Mouse (Mus musculus): ENCODE measurements around the gene Nhsl2. TPM values are rescaled to one million over a fixed set of nuclear protein-coding genes. Genes with fewer than 3 reads are reported as not detected.

The Nhsl2 gene
- polyA plus RNA-seq, 1 experiment from 2014 or later = 13.0 TPM

DNA sequence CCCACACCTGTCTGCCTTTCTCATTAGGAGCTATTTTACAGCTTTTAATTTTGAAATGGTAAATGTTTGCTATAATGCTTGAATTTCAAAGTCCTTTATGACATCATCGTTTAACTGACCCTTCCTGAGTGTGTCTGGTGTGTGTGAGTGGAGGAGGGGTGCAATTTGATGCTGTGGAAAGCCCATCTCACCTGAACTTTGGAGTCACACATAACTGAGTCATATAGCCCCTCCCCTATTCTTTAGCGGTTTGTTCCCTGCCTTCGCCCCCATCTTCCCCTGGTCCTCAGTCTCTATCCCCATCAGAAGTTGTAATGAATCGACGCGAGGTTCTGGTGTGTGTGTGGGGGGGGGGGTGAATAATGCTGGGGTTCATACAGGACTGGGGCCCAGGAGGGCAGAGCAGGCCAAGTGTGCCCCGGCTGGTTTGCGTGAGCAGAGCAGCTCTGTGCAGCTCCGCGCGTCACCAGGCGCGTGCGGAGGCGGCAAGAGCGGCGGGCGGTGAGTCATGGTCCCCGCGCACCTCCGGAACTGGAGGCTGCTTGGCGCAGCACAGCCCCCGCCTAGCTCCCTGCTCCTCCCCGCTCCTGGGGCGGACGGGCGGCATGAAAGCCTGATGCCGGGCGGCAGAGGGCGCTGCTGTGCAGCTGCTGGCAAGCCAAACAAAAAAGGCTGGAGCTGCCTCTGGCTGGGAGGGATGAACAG is 104.8 kb downstream of the Nhsl2 start:
- WGBS = 19% methylated on average over 29 of the region's 30 CpGs
- H3K4me3 ChIP-seq = peak overlapping the region; percentile 39
- H3K36me3 ChIP-seq = no peaks in the 10 kb centered on the region
- no peaks in the 10 kb centered on the region for H3K9me3 ChIP-seq
- H3K9ac ChIP-seq = peak overlapping the region; percentile 61
- H3K4me2 ChIP-seq = peak overlapping the region; percentile 59
- peaks cover 55% of the 10 kb centered on the region for H3K27me3 ChIP-seq
- H3K27ac ChIP-seq = no peak overlapping the region
- ATAC-seq (ENCODE audit: insufficient number of reproducible peaks, insufficient read depth, low FRiP score, low TSS enrichment, low read depth) = peak; percentile 95
- H3K4me1 ChIP-seq = no peaks in the 10 kb centered on the region

DNA sequence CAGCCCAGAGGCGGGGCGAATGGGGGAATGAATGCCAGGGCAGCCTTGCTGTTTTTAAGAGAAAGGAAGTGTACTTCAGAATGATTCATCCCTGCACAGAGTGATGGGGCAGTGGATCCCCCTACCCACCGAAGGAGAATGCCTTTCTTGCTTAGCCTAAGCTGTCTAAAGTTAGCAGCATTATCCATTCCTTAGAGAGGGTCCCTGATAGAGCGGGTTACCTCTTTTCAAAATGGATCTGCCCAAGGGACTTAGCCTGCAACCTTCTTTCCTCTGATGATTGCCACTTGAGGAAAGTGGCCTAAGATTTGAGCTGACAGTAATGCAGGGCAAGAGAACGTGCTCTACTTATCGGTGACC is 105.3 kb downstream of the Nhsl2 start:
- Histone ChIP-seq H3K9me3 (no peaks in the 10 kb centered on the region), H3K9ac (no peak overlapping the region), H3K36me3 (no peaks in the 10 kb centered on the region), H3K4me3 (no peak overlapping the region), H3K4me2 (peak overlapping the region; percentile 59), H3K27me3 (peaks cover 53% of the 10 kb centered on the region), H3K27ac (no peak overlapping the region), H3K4me1 (no peaks in the 10 kb centered on the region)
- 34% methylated on average over 6 of the region's 6 CpGs for WGBS
- no peak for ATAC-seq (ENCODE audit: insufficient number of reproducible peaks, insufficient read depth, low FRiP score, low TSS enrichment, low read depth)

DNA sequence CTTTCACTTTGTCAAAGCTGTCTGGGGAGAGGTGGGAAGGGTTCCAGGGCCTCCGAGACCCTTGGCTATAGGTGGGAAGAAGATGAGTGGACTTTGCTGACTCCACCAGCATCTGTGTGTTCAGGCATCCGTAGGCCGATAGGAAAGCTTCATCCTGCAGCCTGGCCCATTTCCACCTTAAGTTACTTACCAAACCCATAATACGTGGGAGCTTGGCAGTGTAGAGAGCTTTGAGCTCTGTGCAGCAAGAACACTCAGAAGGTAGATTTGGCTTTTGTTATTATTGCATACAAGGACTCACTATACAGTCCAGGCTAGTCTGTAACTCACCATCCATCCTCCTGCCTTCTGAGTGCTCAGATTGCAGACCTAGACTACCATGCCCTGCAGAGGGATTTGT is 112.7 kb downstream of the Nhsl2 start:
- 58% methylated on average over 4 of the region's 4 CpGs for WGBS
- peak overlapping the region; percentile 52; the same call in 1 of the 2 replicates for H3K9ac ChIP-seq
- H3K27ac ChIP-seq = peak overlapping the region; percentile 73
- H3K36me3 ChIP-seq = no peaks in the 10 kb centered on the region
- H3K27me3 ChIP-seq = peaks cover 33% of the 10 kb centered on the region
- H3K4me3 ChIP-seq = peak overlapping the region; percentile 30
- no peak for ATAC-seq (ENCODE audit: insufficient number of reproducible peaks, insufficient read depth, low FRiP score, low TSS enrichment, low read depth)
- H3K4me1 ChIP-seq = peaks cover 17% of the 10 kb centered on the region
- peak overlapping the region; percentile 50 for H3K4me2 ChIP-seq
- no peaks in the 10 kb centered on the region for H3K9me3 ChIP-seq

DNA sequence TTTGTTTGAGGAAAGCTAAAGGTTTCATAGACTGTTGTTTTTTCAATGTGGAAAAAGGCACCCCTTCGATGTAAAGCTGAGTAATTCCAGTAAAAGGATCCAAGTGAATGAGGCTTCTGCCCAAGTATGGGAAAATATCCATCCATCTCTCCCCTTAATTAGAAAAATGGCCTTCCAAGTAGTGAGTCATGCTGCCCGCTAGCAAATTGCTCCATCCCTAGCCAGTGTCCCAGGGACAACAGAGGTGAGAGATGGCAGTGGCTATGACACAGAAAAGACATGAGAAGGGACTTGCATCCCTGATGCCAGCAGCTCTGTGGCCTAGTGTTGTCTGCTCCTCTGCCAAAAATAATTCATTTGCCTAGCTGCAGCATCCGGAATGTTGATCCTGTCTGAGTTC is 114.5 kb downstream of the Nhsl2 start:
- no peaks in the 10 kb centered on the region for H3K36me3 ChIP-seq
- no peak overlapping the region for H3K9ac ChIP-seq
- no peak overlapping the region for H3K27ac ChIP-seq
- peaks cover 17% of the 10 kb centered on the region for H3K4me1 ChIP-seq
- H3K27me3 ChIP-seq = peaks cover 26% of the 10 kb centered on the region
- H3K4me2 ChIP-seq = peak overlapping the region; percentile 50
- no peak overlapping the region for H3K4me3 ChIP-seq
- no peaks in the 10 kb centered on the region for H3K9me3 ChIP-seq
- ATAC-seq (ENCODE audit: insufficient number of reproducible peaks, insufficient read depth, low FRiP score, low TSS enrichment, low read depth) = no peak
- 76% methylated on average over 3 of the region's 3 CpGs for WGBS

DNA sequence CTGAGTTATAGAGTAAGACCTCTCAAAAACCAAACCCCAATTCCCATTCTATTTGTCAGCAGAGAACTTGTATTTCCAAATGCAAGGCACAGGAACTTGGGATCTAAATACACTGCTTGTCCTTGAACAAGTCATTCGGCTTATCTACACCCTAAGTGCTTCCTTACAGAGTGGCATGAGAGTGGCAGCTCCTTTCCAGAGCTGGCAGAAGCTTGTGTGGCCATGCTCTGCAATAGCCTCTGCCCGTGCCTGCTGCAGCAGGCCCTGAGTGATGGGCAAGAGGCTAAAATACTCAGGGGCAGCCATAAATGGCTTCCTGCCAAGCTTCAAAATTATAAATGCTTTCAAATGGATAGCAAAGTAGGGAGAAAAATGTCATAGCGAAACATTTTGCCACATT is 123.8 kb downstream of the Nhsl2 start:
- peaks cover 5% of the 10 kb centered on the region; the same call in 1 of the 2 replicates for H3K27me3 ChIP-seq
- H3K4me3 ChIP-seq = no peak overlapping the region
- no peak overlapping the region for H3K27ac ChIP-seq
- H3K9me3 ChIP-seq = no peaks in the 10 kb centered on the region
- H3K4me1 ChIP-seq = no peaks in the 10 kb centered on the region
- 63% methylated on average over 3 of the region's 3 CpGs for whole genome bisulfite sequencing
- no peak overlapping the region for H3K9ac ChIP-seq
- no peak for ATAC-seq (ENCODE audit: insufficient number of reproducible peaks, insufficient read depth, low FRiP score, low TSS enrichment, low read depth)
- no peak overlapping the region for H3K4me2 ChIP-seq
- no peaks in the 10 kb centered on the region for H3K36me3 ChIP-seq

DNA sequence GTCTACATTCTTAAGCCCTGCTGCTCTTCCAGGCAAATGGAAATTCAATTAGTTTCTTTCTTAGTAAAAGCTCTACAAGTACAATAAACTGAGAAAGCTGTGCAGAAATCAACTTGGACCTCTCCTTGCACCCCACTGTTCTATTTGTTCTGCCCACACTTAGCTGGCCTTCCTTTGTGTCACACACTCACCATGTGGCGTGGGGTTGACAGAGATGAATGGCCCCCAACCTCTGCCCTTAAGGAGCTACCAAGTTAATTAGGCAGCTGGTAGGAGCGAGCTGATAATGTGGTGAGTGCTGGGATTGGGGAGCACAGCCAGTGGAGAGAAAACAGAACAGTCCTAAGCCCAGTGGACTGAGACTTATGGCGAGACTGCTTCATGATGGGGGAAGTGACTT is 127.7 kb downstream of the Nhsl2 start:
- H3K9me3 ChIP-seq = no peaks in the 10 kb centered on the region
- no peak for ATAC-seq (ENCODE audit: insufficient number of reproducible peaks, insufficient read depth, low FRiP score, low TSS enrichment, low read depth)
- H3K4me2 ChIP-seq = no peak overlapping the region
- H3K27me3 ChIP-seq = peaks cover 28% of the 10 kb centered on the region
- 69% methylated on average over 3 of the region's 3 CpGs for WGBS
- H3K9ac ChIP-seq = no peak overlapping the region
- no peaks in the 10 kb centered on the region for H3K36me3 ChIP-seq
- no peak overlapping the region for H3K4me3 ChIP-seq
- peaks cover 9% of the 10 kb centered on the region; the same call in 1 of the 2 replicates for H3K4me1 ChIP-seq
- H3K27ac ChIP-seq = no peak overlapping the region

DNA sequence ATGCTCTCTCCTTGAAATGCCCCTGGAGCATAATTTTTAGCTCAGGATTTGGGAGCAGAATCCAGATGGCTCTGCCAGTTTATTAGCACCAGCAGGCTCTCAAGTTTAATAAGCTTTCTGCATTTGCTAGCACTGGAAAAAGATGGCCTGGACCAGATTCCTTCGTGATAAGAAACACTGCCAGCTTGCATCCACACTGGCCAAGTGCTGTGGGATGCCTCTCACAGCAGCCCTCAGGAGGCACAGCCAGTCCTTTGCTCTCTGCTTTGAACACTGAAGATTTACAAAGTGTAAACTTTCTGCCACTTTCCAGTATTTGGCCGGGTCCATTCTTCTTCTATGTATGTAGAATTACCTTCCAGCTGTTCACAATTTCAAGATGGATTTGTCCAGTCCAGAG is 129.7 kb downstream of the Nhsl2 start:
- H3K27me3 ChIP-seq = peaks cover 38% of the 10 kb centered on the region

DNA sequence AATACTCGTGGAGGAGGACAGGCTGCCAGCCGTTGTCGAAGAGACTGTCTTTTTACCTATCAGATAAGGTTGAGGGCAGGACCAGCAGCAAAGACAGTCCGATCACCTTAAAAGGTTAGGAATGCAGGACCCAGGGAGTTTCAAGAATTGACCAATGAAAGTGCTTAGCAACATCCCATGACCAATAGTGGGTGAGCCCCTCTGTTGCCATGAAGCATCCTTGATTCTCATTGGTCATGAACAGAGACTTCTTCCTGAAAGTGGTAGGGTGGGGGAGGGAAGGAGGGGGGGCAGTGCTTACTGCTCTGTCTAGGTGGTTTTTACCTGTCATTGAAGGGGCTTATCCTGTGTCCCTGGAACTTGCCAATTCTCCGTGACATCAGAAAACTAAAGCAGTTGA is 130.1 kb downstream of the Nhsl2 start:
- Histone ChIP-seq H3K9ac (no peak overlapping the region), H3K27ac (no peak overlapping the region), H3K4me3 (no peak overlapping the region), H3K4me2 (0 out of 2 replicates have a peak overlapping the region, but pooled peaks have one; percentile 5), H3K36me3 (no peaks in the 10 kb centered on the region), H3K4me1 (peaks cover 9% of the 10 kb centered on the region; the same call in 1 of the 2 replicates), H3K9me3 (no peaks in the 10 kb centered on the region), H3K27me3 (peaks cover 42% of the 10 kb centered on the region)
- WGBS = 44% methylated on average over 5 of the region's 5 CpGs
- no peak for ATAC-seq (ENCODE audit: insufficient number of reproducible peaks, insufficient read depth, low FRiP score, low TSS enrichment, low read depth)

More for the DNA sequence above, 129.7 kb downstream of the Nhsl2 start:
- H3K9ac ChIP-seq = no peak overlapping the region
- peaks cover 9% of the 10 kb centered on the region; the same call in 1 of the 2 replicates for H3K4me1 ChIP-seq
- WGBS = 40% methylated on average over 2 of the region's 2 CpGs
- peak overlapping the region; percentile 22; the same call in 1 of the 2 replicates for H3K27ac ChIP-seq
- no peaks in the 10 kb centered on the region for H3K36me3 ChIP-seq
- no peak overlapping the region for H3K4me3 ChIP-seq
- ATAC-seq (ENCODE audit: insufficient number of reproducible peaks, insufficient read depth, low FRiP score, low TSS enrichment, low read depth) = no peak
- 0 out of 2 replicates have a peak overlapping the region, but pooled peaks have one; percentile 5 for H3K4me2 ChIP-seq
- no peaks in the 10 kb centered on the region for H3K9me3 ChIP-seq

DNA sequence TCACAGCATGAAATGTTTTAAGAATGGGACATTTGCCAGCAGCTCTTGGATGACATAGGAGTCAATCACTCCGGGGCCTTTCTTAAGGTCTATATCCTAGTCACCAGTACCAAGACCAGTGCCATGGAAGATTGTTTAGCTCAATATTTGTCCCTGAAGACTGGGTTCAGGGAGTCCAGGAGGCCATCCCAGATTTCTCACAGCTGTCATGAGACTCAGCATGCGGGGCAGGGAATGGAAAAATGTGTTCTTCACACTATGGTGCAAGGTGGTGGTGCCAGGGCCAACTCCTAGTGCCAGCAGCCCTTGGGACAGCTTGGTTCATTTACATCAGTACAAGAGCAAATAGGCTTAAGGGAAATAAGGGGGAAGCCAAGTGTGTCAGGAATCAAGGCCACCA is 131.4 kb downstream of the Nhsl2 start:
- Histone ChIP-seq H3K9me3 (no peaks in the 10 kb centered on the region), H3K4me3 (no peak overlapping the region), H3K36me3 (no peaks in the 10 kb centered on the region), H3K9ac (no peak overlapping the region), H3K27me3 (peaks cover 49% of the 10 kb centered on the region), H3K27ac (no peak overlapping the region), H3K4me1 (peaks cover 9% of the 10 kb centered on the region; the same call in 1 of the 2 replicates), H3K4me2 (no peak overlapping the region)
- 78% methylated on average over 2 of the region's 2 CpGs for WGBS
- no peak for ATAC-seq (ENCODE audit: insufficient number of reproducible peaks, insufficient read depth, low FRiP score, low TSS enrichment, low read depth)

DNA sequence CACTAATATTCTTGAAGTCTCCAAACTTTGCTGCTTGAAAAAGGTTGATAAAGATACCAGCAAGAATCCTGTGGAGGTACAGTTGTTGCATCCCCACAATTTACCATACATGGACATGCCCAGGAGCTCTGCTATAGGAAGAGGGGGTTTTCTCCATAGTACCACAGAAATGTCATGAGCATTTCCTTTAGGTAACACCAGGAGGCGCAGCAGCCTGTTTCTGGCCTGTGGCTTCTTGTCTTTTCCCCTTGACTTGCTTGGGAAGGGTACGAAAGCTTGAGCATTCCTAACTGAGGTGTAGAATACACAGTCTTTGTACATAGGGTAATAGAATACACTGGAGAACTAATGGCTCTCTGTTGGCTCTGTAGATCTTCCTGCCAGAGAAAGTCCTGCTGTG is 132.3 kb downstream of the Nhsl2 start:
- H3K36me3 ChIP-seq = no peaks in the 10 kb centered on the region
- H3K9me3 ChIP-seq = no peaks in the 10 kb centered on the region
- ATAC-seq (ENCODE audit: insufficient number of reproducible peaks, insufficient read depth, low FRiP score, low TSS enrichment, low read depth) = no peak
- H3K4me2 ChIP-seq = no peak overlapping the region
- no peak overlapping the region for H3K27ac ChIP-seq
- H3K27me3 ChIP-seq = peaks cover 53% of the 10 kb centered on the region
- no peak overlapping the region for H3K9ac ChIP-seq
- H3K4me3 ChIP-seq = no peak overlapping the region
- H3K4me1 ChIP-seq = peaks cover 9% of the 10 kb centered on the region; the same call in 1 of the 2 replicates
- 46% methylated on average over 2 of the region's 2 CpGs for WGBS

DNA sequence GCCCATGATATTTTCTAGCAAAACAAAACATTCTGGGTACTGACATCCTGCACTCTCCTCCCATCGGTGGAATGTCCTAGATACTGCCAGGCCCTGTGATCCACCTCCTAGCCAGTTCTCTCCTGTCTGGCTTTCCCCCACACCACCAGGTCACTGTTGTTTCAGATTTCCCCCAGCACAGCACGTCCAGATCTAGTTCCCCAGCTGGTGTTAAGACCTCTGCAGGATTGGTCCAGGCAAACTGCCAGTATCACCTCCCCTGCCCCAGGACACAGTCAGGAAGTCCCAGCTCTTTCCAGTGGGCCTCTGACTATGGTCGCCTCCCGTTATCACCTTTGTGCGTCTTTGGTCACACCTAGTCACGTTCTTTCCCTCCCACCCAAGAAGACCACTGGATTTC is 134.5 kb downstream of the Nhsl2 start:
- Histone ChIP-seq H3K36me3 (no peaks in the 10 kb centered on the region), H3K4me3 (no peak overlapping the region), H3K4me1 (peaks cover 6% of the 10 kb centered on the region; the same call in 1 of the 2 replicates), H3K4me2 (no peak overlapping the region), H3K9ac (no peak overlapping the region), H3K27ac (no peak overlapping the region), H3K9me3 (no peaks in the 10 kb centered on the region), H3K27me3 (peaks cover 48% of the 10 kb centered on the region)
- no peak for ATAC-seq (ENCODE audit: insufficient number of reproducible peaks, insufficient read depth, low FRiP score, low TSS enrichment, low read depth)
- 61% methylated on average over 6 of the region's 6 CpGs for WGBS

DNA sequence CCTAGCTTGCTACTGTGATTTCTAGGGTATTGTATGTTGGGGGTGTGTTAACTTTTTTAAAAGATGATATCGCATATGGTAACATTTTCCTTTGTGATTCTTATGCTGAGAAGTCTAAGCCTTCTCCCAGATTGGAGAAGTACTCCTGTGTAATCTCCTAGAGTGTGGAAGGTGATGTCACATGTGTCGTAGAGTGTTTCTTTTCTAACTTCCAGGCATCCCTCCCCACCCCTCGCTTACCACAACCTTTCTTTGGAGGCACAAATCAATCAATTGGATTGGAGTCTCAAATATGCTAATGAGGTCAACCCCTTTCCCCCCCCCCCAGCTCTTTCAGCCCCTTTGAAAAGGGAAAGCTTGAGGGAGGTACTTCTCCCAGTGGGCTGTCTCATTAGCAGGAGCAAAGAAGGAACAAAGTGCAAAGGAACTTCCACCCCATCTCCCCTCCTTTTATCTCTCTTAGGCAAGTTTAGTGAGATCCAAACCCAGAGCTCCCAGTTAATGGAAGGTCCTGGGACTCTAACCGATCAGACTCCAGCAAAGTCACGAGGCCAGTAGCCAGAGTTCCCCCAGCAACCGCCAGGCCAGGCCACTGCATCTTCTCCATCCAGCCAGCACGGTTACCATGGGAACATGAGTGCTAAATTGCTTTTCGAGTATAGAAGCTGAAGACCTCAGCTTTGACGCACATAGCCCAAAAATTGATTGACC is 137.6 kb downstream of the Nhsl2 start:
- Histone ChIP-seq H3K4me1 (no peaks in the 10 kb centered on the region), H3K9ac (no peak overlapping the region), H3K27me3 (peaks cover 51% of the 10 kb centered on the region), H3K4me3 (no peak overlapping the region), H3K4me2 (no peak overlapping the region), H3K9me3 (no peaks in the 10 kb centered on the region), H3K27ac (no peak overlapping the region), H3K36me3 (no peaks in the 10 kb centered on the region)
- 41% methylated on average over 9 of the region's 9 CpGs for WGBS
- no peak for ATAC-seq (ENCODE audit: insufficient number of reproducible peaks, insufficient read depth, low FRiP score, low TSS enrichment, low read depth)

All from embryonic facial prominence, embryonic 13.5 days (tissue).